In genomic region chr7:35756510-35757440, GRCm38 (mm10) we compare ENCODE assay signal across 9 mouse cellular contexts. TPM values are rescaled to one million over a fixed set of nuclear protein-coding genes. Genes with fewer than 3 reads are reported as not detected.
DNase-seq lines count a peak whose midpoint lies in the region; ATAC-seq lines count a peak whose summit lies in the region.
"Had no signal": no experiment of that assay in that cellular context is flagged by ENCODE, and none has a peak within 500 bp of the region (broad histone marks: within the 10 kb centered on the region; RNA-seq: fewer than 3 reads in every experiment).

No protein-coding gene starts in this region.

- H3K27me3 ChIP-seq in heart, embryonic 11.5 days (ENCODE audit: control insufficient read depth, insufficient read depth, low read length): no peaks in the 10 kb centered on the region
- no peaks in the 10 kb centered on the region for H3K27me3 ChIP-seq in forebrain, embryonic 10.5 days (ENCODE audit: poor library complexity, severe bottlenecking)
- no peaks in the 10 kb centered on the region for H3K27me3 ChIP-seq in midbrain, embryonic 16.5 days (ENCODE audit: control insufficient read depth, insufficient read depth, low read depth, low read length)
- H3K27me3 ChIP-seq: embryonic facial prominence, embryonic 12.5 days had no signal

- H3K4me3 ChIP-seq in heart, embryonic 11.5 days (ENCODE audit: low read depth, low read length): no peak overlapping the region
- no peak overlapping the region for H3K4me3 ChIP-seq in forebrain, embryonic 10.5 days
- H3K4me3 ChIP-seq in midbrain, embryonic 16.5 days (ENCODE audit: low read depth, low read length): no peak overlapping the region
- H3K4me3 ChIP-seq: embryonic facial prominence, embryonic 12.5 days had no signal

- no peak overlapping the region for H3K4me2 ChIP-seq in heart, embryonic 11.5 days
- no peak overlapping the region for H3K4me2 ChIP-seq in midbrain, embryonic 16.5 days (ENCODE audit: low read length)
- H3K4me2 ChIP-seq: embryonic facial prominence, embryonic 12.5 days had no signal

- H3K27ac ChIP-seq in heart, embryonic 11.5 days (ENCODE audit: low read depth, low read length): no peak overlapping the region
- no peak overlapping the region for H3K27ac ChIP-seq in forebrain, embryonic 10.5 days
- H3K27ac ChIP-seq in midbrain, embryonic 16.5 days (ENCODE audit: low read length): no peak overlapping the region
- H3K27ac ChIP-seq: embryonic facial prominence, embryonic 12.5 days had no signal

- 0 out of 2 replicates have a peak, but pooled peaks have one; percentile 28 for ATAC-seq in megakaryocyte-erythroid progenitor cell, adult 5-6 weeks (replicated peaks; ENCODE audit: low FRiP score, low TSS enrichment, poor library complexity, severe bottlenecking)
- no peak for ATAC-seq in heart, embryonic 11.5 days (replicated peaks; ENCODE audit: insufficient number of reproducible peaks, low FRiP score, low TSS enrichment)
- no peak for ATAC-seq in midbrain, embryonic 16.5 days

- H3K4me1 ChIP-seq in heart, embryonic 11.5 days (ENCODE audit: control insufficient read depth, insufficient read depth, low read length): peaks cover 2% of the 10 kb centered on the region; the same call in 1 of the 2 replicates
- H3K4me1 ChIP-seq in forebrain, embryonic 10.5 days: peaks cover 29% of the 10 kb centered on the region
- peaks cover 9% of the 10 kb centered on the region for H3K4me1 ChIP-seq in midbrain, embryonic 16.5 days (ENCODE audit: control insufficient read depth, insufficient read depth, low read length)

- WGBS in heart, embryonic 11.5 days (ENCODE audit: insufficient replicate concordance): 35% methylated on average over 14 of the region's 14 CpGs
- WGBS in forebrain, embryonic 10.5 days: 39% methylated on average over 14 of the region's 14 CpGs
- 38% methylated on average over 14 of the region's 14 CpGs for WGBS in midbrain, embryonic 16.5 days

- peak; percentile 17 for DNase-seq in kidney, adult 18-20 months
- no peak for DNase-seq in kidney, postnatal 14 days
- DNase-seq in CD8-positive naive resting alpha-beta T cell, adult 2 months (ENCODE audit: low read depth in 2 of 2, low spot score in 2 of 2): peak; percentile 17 to 31
- DNase-seq in embryo, embryonic 10 days (ENCODE audit: low spot score): peak; percentile 33
- DNase-seq in forebrain, embryonic 10.5 days (ENCODE audit: extremely low spot score, low spot score): no peak

- no peaks in the 10 kb centered on the region for H3K36me3 ChIP-seq in heart, embryonic 11.5 days (ENCODE audit: control insufficient read depth, insufficient read depth, low read length)
- H3K36me3 ChIP-seq in forebrain, embryonic 10.5 days (replicated peaks): no peaks in the 10 kb centered on the region
- H3K36me3 ChIP-seq in midbrain, embryonic 16.5 days (ENCODE audit: control insufficient read depth, insufficient read depth, low read length): no peaks in the 10 kb centered on the region
- H3K36me3 ChIP-seq: embryonic facial prominence, embryonic 12.5 days had no signal

- no peaks in the 10 kb centered on the region for H3K9me3 ChIP-seq in heart, embryonic 11.5 days (replicated peaks; ENCODE audit: control insufficient read depth, low read length)
- peaks cover 11% of the 10 kb centered on the region; the same call in 1 of the 2 replicates for H3K9me3 ChIP-seq in forebrain, embryonic 10.5 days
- no peaks in the 10 kb centered on the region for H3K9me3 ChIP-seq in midbrain, embryonic 16.5 days (replicated peaks; ENCODE audit: control insufficient read depth, low read length, poor library complexity, severe bottlenecking)
- H3K9me3 ChIP-seq: embryonic facial prominence, embryonic 12.5 days had no signal

- no peak overlapping the region for H3K9ac ChIP-seq in heart, embryonic 11.5 days (ENCODE audit: low read depth, low read length)
- no peak overlapping the region for H3K9ac ChIP-seq in midbrain, embryonic 16.5 days (ENCODE audit: low read depth, low read length)
- H3K9ac ChIP-seq: embryonic facial prominence, embryonic 12.5 days had no signal

RNA-seq across cellular contexts. Expression of gene Dpy19l3, which starts 2.5 kb away (rescaled TPM):
- 12.3 and 15.0 TPM in 2 replicates for total RNA-seq in megakaryocyte-erythroid progenitor cell, adult 5-6 weeks (2014; fragmentation: Nextera tagmentation)
- 8.1 and 11.0 TPM in 2 replicates for total RNA-seq in megakaryocyte-erythroid progenitor cell, adult 5-6 weeks (2017)
- polyA plus RNA-seq in heart, embryonic 11.5 days (2014; fragmentation: Nextera tagmentation; extraction: Ambion mirVana): 15.9 and 17.9 TPM in 2 replicates
- 30.5 and 31.5 TPM in 2 replicates for polyA plus RNA-seq in forebrain, embryonic 10.5 days (2016; fragmentation: Nextera tagmentation; extraction: Ambion mirVana)
- polyA plus RNA-seq in midbrain, embryonic 16.5 days (2015; fragmentation: Nextera tagmentation; extraction: Ambion mirVana): 42.4 and 44.6 TPM in 2 replicates

RNA-seq across cellular contexts. Expression of gene Zfp507, which starts 46.0 kb away (rescaled TPM):
- 22.4 and 24.7 TPM in 2 replicates for total RNA-seq in megakaryocyte-erythroid progenitor cell, adult 5-6 weeks (2014; fragmentation: Nextera tagmentation)
- 19.5 and 24.7 TPM in 2 replicates for total RNA-seq in megakaryocyte-erythroid progenitor cell, adult 5-6 weeks (2017)
- 11.6 and 14.4 TPM in 2 replicates for polyA plus RNA-seq in heart, embryonic 11.5 days (2014; fragmentation: Nextera tagmentation; extraction: Ambion mirVana)
- 17.5 and 18.6 TPM in 2 replicates for polyA plus RNA-seq in forebrain, embryonic 10.5 days (2016; fragmentation: Nextera tagmentation; extraction: Ambion mirVana)
- polyA plus RNA-seq in midbrain, embryonic 16.5 days (2015; fragmentation: Nextera tagmentation; extraction: Ambion mirVana): 11.3 and 13.5 TPM in 2 replicates

Comparison
In these comparisons a context has a peak if more than half of its experiments do, and no peak if none do; other contexts are left out.
1. DNase-seq: peak in kidney, adult 18-20 months (single experiment), CD8-positive naive resting alpha-beta T cell, adult 2 months (2 of 2) and embryo, embryonic 10 days (single experiment); none in kidney, postnatal 14 days (single experiment) and forebrain, embryonic 10.5 days (single experiment).